Mouse (Mus musculus) regulatory T cell (primary cell): Measurements from ENCODE around the gene Chst10.

ENCODE experiments used
- in situ Hi-C: fragments of 300-600 bp; cut with MboI, MseI; formaldehyde crosslinking; loops from one replicate; pipeline ENCODE4 v1.15.1; 2025; ENCODE audit warnings: high pct_unique_total_duplicates

Gene Chst10

DNA sequence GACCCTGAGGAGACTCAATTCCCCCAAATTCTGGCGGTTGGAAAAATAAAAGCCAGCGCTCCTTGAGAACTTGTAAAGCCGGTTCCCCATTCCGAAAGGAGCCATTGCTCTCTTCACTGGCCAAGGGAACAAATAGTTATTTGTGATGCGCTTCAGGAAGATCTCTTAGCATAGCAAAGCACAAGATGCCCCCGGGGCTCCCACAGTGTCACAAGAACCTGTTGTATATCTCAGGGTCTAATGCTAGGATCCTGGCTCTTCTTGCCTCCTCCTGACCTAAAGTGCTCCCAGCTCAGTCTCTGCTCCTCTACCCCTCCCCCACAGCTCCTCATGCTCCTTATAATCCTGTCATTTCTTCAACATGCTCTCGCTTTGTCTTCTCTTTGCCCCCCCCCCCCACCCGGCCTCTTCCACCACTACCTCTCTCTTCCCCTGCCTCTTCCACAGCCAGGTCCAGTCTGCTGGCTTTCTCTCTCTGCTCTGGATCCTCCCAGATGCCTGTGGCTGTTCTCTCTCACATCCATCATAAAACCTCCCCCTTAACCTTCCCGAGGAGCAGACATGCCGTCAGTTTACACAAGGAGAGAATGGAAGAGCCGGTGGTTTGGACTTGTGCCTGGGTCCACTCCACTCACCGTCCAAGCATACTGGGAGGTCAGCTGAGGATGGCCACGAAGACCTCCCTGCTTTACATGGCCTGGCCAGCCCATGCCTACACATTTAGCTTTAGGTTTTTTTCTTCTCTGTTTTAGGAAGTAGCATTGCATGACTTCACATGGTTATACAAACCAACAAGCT lies 28.4 kb downstream of the Chst10 start:
- in situ Hi-C loops = no loop called here

- in situ Hi-C loops = no loop called here
Observed at GRCm38 (mm10) chr1:38866242-38866641, 31.7 kb downstream of the Chst10 start.

- in situ Hi-C loops = no loop called here
Observed at GRCm38 (mm10) chr1:38864341-38864740, 33.6 kb downstream of the Chst10 start.

DNA sequence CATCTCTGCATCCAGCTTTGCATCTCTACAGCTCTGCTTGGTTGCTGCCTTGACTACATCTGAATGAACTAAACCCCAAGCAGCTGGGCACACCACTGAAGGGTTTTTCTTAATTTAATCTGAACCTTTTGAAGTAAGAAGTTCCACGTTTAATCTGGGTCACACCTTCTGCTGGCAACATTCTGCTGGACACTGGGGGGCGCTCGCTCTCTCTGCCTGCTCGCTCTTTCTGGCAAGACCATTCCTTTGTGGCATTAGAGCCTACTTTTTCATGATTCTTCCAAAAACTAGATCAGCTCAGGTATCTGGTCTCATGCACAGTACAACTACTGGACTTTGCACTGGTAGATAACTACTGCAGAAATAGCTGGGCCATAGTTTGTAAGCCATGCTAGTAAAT lies 35.7 kb downstream of the Chst10 start:
- in situ Hi-C loops = no loop called here

DNA sequence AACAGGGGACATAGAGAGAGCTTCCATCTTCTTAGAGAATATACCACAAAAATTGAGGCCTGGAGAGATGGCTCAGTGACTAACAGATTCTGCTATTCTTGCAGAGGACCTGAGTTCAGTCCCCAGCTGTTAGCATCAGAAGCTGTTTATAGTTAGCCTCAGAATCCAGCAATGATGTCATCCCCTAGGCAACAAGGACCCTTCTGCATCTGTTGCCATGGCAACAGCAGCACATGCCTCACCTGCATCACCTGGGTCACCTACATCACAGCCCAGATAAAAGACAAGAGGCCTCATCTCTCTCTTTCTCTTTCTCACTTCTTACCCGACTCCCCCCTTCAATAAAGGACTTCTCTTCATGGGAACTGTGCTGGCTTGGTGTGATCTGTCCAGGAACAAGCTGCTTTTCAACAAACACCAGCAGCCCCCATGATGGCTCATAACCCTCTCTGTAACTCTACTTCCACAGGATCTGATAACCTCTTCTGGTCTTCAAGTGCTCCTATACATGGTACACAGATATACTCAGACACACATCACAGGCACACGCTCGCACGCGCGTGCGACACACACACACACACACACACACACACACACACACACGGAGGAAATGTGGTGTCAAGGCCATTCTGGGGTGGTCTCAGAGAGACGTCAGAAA lies 37.0 kb downstream of the Chst10 start:
- in situ Hi-C loops = no loop called here

DNA sequence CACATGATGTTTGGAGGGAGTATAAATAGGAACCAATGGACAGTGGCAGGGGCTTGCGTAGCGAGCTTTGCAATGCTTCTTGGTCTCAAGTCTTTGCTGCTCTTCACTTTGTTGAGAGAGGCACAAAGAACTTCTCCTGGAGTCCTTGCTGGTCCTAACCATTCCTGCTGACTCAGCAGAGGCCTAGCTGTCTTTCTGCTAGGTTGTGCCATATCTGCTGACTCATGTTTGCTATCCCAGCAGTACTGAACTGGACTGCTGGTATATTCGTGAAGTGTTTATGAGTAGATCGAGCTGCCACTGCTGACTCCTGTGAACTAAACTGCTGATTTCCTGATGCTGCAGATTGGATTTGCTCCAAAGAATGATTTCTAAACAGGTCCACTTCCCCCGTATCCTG lies 37.8 kb downstream of the Chst10 start:
- in situ Hi-C loops = no loop called here

DNA sequence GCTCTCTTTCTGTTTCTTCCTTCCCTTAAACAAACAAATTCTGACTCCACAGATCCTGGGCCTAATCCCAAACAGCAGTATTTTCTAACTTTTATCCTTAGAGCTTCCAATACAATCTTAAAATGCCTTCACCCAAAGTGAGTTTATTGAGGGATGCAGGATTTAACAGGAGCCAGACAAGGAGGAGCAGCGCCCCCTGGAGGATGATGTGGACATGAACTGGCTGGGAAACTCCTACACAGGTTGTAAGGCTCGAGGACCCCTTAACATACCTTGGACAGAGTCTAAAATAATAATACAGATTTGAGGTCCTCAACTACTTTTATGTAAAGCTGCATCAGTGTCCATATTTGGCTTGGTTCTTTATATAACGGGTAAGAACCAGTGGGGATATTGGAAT lies 41.8 kb downstream of the Chst10 start:
- in situ Hi-C loops = no loop called here

DNA sequence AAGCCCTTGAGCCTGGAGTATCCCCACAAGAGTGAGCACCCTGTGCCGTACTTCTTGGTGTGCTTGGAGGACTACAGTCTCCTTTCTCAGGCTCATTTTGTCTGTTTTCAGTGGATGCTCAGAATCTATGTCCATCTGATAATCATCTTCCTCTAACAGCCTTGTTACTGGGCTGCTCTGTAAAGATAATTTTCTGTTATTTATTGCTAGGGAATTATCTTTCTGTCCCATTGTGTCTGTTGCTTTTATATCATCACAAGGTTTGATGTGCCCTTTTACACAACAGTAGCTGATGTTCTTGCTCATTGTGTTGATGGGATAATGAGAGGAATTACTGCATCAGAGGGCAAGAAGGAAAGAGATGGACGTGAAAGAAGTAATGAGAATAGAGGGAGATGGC lies 45.7 kb downstream of the Chst10 start:
- in situ Hi-C loops = no loop called here

- in situ Hi-C loops = no loop called here
Observed at GRCm38 (mm10) chr1:38850650-38851049, 47.3 kb downstream of the Chst10 start.

DNA sequence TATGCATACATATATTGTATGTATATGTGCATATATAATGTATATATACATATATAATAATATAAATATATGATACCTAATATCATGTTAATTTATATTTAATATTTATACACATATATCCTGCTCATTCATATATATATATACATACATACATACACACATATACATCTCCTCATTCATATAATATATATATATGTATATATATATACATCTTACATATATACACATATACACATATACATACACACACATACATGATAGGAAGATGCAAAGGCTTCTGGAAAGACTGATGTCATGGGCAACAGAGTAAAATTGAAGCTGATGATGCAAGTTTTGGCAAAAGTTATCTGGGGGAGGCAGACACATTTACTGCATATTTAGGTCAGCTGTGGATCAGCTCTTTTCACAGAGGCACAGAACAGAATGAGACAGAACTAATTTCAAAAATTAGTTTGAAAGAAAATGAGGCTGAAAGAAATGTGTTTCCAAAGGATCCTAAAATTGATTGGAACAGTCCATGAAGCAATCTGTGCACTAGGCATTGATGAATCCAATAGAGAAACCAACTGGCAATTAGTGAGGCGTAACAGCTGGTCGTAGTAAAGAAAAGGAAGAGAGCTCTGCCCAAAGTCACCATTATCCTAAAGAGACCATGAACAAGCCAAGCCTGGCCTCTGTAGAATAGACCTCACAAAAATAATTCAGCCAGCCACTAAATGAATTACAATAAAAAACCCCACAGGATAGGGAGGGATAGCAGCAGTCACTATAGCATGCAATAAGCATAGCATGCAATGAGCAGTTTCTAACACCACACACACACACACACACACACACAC lies 49.3 kb downstream of the Chst10 start:
- in situ Hi-C loops = no loop called here

- in situ Hi-C loops = no loop called here
Observed at GRCm38 (mm10) chr1:38847975-38848374, 50.0 kb downstream of the Chst10 start.

DNA sequence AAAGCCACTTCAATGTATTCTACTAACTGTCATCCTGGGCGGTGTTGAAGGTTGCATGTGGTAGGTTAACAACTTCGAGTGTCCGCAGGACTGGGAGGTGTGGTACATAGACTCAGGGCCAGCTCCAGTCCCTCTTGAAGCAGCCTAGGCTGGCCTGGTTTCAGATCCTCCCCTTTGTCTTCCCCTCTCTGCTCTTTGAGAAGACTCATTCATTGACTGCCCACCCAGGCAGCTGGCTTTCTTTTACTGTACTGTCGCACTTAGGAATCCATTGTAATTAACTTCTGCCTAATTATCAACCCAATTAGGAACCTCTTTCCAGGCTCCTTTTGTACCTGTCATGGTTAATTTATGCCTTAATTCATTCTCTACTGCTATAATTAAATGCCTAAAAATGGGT lies 54.7 kb downstream of the Chst10 start:
- in situ Hi-C loops = no loop called here

DNA sequence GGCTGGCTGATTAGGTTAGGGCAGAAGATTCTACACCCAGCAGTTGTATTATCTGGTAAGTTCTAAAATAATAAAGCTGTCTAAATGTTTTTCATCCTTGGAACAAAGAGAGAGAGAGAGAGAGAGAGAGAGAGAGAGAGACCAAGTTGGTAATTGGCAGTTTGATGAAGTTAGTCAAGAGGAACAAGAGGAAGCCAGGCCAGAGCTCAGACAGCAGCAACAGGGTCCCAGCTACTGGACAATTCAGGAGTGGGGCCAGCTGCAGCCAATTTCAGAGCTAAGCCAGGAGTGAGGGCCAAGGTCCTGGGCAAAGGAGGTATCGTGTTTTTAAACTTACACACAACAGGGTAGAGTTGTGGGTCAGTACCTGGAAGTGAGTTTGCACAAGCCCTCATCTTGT lies 55.1 kb downstream of the Chst10 start:
- in situ Hi-C loops = no loop called here

GRCm38 (mm10) chr1:38839944-38840343 lies 58.0 kb downstream of the Chst10 start:
- in situ Hi-C loops = no loop called here

DNA sequence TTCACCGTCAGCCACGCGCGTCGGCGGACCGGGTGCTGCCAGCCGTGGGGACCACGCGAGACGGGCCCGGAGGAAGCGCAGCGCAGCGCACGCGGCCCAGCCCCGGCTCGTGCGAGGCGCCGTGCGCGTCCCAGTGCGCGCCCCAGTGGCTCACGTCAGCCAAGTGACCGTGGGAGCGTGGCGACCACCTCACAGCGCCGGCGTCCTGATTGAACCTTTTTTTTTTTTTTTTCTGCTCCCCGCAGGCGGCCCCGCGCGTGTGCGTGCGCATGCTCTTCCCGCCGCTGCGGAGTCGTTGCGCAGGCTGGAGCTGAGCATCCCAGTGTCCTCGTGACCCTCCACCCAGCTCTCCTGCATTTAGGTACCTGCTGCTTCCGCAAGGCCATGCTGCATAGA lies 61.5 kb downstream of the Chst10 start, which contains the start of gene Lonrf2:
TSS of gene Lonrf2 (minus strand) at position 235 of the 396 bp plus-strand sequence.
- in situ Hi-C loops = no loop called here

- in situ Hi-C loops = no loop called here
Observed at GRCm38 (mm10) chr1:38835568-38836476, 62.1 kb downstream of the Chst10 start.

GRCm38 (mm10) chr1:38834899-38835298 lies 63.1 kb downstream of the Chst10 start:
- in situ Hi-C loops = no loop called here

GRCm38 (mm10) chr1:38824926-38825325 lies 73.0 kb downstream of the Chst10 start:
- in situ Hi-C loops = no loop called here

DNA sequence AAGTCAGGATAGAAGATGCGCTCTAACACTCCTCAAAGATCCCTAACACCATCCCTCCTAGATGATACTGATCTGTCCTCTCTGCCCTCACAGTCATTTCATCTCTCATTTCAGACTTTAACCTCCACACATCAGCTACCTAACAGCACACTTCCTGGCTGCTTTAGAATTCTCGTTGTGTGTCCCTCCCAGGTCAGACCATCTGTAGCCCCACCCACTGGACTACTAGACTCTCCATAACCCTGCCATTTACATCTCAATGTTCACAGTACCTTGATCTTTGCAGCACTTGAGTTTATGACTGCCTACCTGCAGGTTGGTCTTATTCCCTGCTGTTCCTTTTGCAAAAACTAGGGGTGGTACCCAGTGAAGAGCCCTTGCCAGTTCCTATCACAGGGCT lies 74.1 kb downstream of the Chst10 start:
- in situ Hi-C loops = no loop called here

- in situ Hi-C loops = no loop called here
Observed at GRCm38 (mm10) chr1:38819691-38820090, 78.3 kb downstream of the Chst10 start.

DNA sequence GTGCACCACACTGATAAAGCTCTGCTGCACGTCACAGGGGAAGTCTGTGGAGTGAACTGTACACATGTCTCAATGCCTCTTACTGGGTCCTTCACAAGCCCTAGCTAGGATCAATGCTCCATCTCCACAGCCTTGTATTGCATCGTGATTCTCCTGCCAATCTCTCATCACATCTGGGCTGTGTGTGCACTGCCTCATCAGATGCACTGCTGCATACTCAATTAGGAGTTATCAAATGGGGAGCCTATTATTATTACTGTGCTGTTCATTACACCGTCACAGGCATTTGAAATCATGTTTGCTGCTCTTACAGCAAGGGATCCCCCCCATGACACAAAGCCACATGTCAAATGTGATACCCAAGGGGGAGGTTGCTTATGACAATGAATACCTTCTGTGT lies 80.3 kb downstream of the Chst10 start:
- in situ Hi-C loops = no loop called here
